Mouse (Mus musculus) liver, embryonic 14.5 days (tissue): ENCODE data around the gene Msmp.

Experiments used
- CTCF ChIP-seq: IDR thresholded peaks from 2 replicates; pipeline ENCODE4 v1.5.1; 2016; ENCODE audit warnings: antibody characterized with exemption, low read depth, control low read depth
- EP300 ChIP-seq: IDR thresholded peaks from 2 replicates; pipeline ENCODE4 v1.6.1; 2016; ENCODE audit warnings: antibody characterized with exemption, low read depth

DNA sequence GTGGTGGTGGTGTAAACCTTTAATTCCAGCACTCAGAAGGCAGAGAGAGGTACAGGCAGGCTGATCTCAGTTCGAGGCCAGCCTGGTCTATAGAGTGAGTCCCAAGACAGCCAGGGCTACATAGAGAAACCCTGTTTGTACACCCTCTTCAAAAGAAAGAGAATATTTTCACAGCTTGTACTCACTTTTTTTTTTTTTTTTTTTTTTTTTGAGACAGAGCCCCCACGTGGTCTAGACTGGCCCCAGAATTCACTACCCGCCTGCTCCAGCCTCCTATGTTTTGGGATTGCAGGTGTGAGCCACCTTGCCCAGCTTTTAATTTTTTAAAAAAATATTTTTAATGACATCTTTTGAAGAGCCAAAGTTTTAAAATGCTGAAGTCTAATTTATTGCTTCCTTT is 19.8 kb upstream of the Msmp start:
- no peak for TF ChIP-seq EP300
- TF ChIP-seq CTCF: no peak
